Mouse (Mus musculus) heart, postnatal 0 days (tissue): ENCODE data around the gene Kcnma1. TPM values are rescaled to one million over a fixed set of nuclear protein-coding genes. Genes with fewer than 3 reads are reported as not detected.
A peak's percentile ranks its signal among the peaks of the same experiment; 100 is the strongest.

Experiments
- ATAC-seq: fragments of 200-750 bp; cut with Nextera tagmentation; 2 replicates; pipeline ENCODE4 v1.8.0; 2017; ENCODE audit warnings: low read depth, moderate number of reproducible peaks, moderate library complexity; ENCODE audit not compliant: insufficient read depth
- DNase-seq: peaks from one replicate; pipeline ENCODE4 v3.0.0-alpha.2; 2016; ENCODE audit warnings: low spot score
- H3K27ac ChIP-seq: fragments of 300-500 bp; sonication (generic); 2 replicates; pipeline ENCODE4 v1.5.1; 2014; ENCODE audit warnings: low read depth, mild to moderate bottlenecking
- H3K27me3 ChIP-seq: fragments of 300-500 bp; sonication (generic); 2 replicates; pipeline ENCODE4 v1.6.1; 2014; ENCODE audit warnings: low read length, mixed read lengths; ENCODE audit not compliant: control insufficient read depth, insufficient read depth
- H3K36me3 ChIP-seq: fragments of 300-500 bp; sonication (generic); replicated peaks from 2 replicates; pipeline ENCODE4 v1.6.1; 2014; ENCODE audit warnings: low read length, mixed read lengths; ENCODE audit not compliant: control insufficient read depth, insufficient read depth
- H3K4me1 ChIP-seq: fragments of 300-500 bp; sonication (generic); 2 replicates; pipeline ENCODE4 v1.6.1; 2014; ENCODE audit warnings: antibody characterized with exemption; ENCODE audit not compliant: control insufficient read depth, insufficient read depth
- H3K4me2 ChIP-seq: fragments of 300-500 bp; sonication (generic); 2 replicates; pipeline ENCODE4 v1.6.1; 2014; ENCODE audit warnings: low read depth, mild to moderate bottlenecking, low read length, moderate library complexity
- H3K4me3 ChIP-seq: fragments of 300-500 bp; sonication (generic); 2 replicates; pipeline ENCODE4 v1.5.1; 2014; ENCODE audit warnings: low read depth, low read length
- H3K9ac ChIP-seq: fragments of 300-500 bp; sonication (generic); replicated peaks from 2 replicates; pipeline ENCODE4 v1.6.1; 2014; ENCODE audit warnings: low read depth, low read length, mixed read lengths
- H3K9me3 ChIP-seq: fragments of 300-500 bp; sonication (generic); replicated peaks from 2 replicates; pipeline ENCODE4 v1.6.1; 2016; ENCODE audit warnings: low read length; ENCODE audit not compliant: control insufficient read depth
- CTCF ChIP-seq: IDR thresholded peaks from 2 replicates; pipeline ENCODE4 v1.5.1; 2016; ENCODE audit warnings: antibody characterized with exemption, control low read depth, low read depth
- EP300 ChIP-seq: IDR thresholded peaks from 2 replicates; pipeline ENCODE4 v1.6.1; 2016; ENCODE audit warnings: antibody characterized with exemption, low read depth
- WGBS: fragments of 180-500 bp; shearing (Covaris S2); extraction: QIAGEN DNeasy Blood & Tissue Kit; methylation state at CpG from one replicate; pipeline ENCODE4 v1.1.7; 2014; 5-methylcytosine and 5-hydroxymethylcytosine counted together
- polyA plus RNA-seq: library from polyadenylated mRNA; unstranded; fragments of >200 nt; fragmentation: Nextera tagmentation; extraction: Ambion mirVana; gene quantifications from 2 replicates; pipeline ENCODE4 v1.2.1, GENCODE M21; 2015
- total RNA-seq: library from RNA; depleted of rRNA; stranded (reverse); fragments of >200 nt; gene quantifications from 2 replicates; pipeline ENCODE4 v1.2.3, GENCODE M21; 2014; ENCODE audit warnings: low replicate concordance

Kcnma1 gene
- total and polyA plus RNA-seq, 2 experiments from 2014 or later, result 0.10 to 1.3 TPM

DNA sequence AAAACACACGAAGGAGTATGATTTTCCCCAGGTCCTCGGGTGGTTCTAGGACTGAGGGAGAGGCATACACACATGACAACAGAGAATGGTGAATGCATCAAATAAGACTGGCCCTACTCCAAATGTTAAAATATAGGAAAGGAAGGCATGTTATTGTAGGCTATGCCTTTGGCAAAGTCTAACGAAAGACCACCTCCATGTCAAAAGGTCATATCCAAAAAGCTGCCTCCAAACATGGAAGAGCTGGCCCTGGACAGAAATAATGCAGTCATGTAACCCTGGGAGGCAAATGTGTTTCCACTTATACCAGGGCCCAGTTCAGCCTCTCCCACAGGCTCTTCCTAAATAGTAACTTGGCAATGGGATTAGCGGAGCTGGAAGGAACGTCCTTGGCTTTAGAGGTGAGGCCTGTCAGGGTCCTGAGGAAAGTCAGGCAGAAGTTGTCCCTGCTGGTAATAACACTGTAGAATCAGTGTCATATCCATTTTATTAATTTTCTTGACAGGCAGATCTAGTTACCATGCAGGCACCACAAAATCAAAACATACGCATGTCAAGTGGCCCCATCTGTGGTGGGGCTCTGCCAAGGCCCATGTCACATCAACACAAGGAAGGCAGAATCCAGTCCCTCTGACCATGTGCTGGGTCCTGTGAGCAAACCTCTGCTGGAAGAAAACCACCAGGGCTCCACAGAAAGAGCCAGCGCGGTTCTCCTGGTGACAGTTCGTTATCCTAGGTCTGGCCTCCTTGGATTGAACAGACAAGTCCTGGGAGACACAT is 521.5 kb downstream of the Kcnma1 start:
- TF ChIP-seq CTCF, result no peak
- TF ChIP-seq EP300, result no peak
- ATAC-seq (peak; percentile 33; the same call in 1 of the 2 replicates), DNase-seq (no peak)
- Histone ChIP-seq H3K9ac (no peak overlapping the region), H3K4me3 (no peak overlapping the region), H3K36me3 (no peaks in the 10 kb centered on the region), H3K4me1 (no peaks in the 10 kb centered on the region), H3K4me2 (no peak overlapping the region), H3K27me3 (no peaks in the 10 kb centered on the region), H3K9me3 (no peaks in the 10 kb centered on the region), H3K27ac (no peak overlapping the region)
- WGBS, result 77% methylated on average over 9 of the region's 9 CpGs

DNA sequence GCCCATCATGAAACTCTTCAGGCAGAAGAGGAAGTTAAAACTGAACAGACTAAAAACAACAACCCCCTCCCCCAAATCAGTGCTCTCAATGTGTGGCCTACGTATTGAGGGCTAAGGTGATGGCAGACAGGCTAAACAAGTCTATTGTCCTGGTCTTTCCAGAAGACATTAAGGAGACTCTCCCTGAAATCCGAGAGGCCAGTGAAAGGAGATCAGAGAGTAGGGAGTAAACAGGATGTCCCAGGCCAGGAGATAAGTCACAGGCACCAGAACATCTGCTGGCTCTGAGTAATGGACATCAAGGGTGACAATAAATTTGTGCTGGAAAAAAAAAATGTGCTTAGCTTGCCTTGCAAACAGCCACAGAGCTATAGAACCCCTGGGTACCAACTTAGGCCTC is 522.9 kb downstream of the Kcnma1 start:
- H3K4me3 ChIP-seq, result no peak overlapping the region
- H3K9me3 ChIP-seq, result no peaks in the 10 kb centered on the region
- H3K4me1 ChIP-seq, result no peaks in the 10 kb centered on the region
- H3K9ac ChIP-seq, result no peak overlapping the region
- no peaks in the 10 kb centered on the region for H3K27me3 ChIP-seq
- DNase-seq (no peak), ATAC-seq (no peak)
- WGBS, result 35% methylated on average over 2 of the region's 2 CpGs
- TF ChIP-seq EP300, result no peak
- TF ChIP-seq CTCF, result no peak
- H3K27ac ChIP-seq, result no peak overlapping the region
- no peak overlapping the region for H3K4me2 ChIP-seq
- H3K36me3 ChIP-seq, result no peaks in the 10 kb centered on the region

DNA sequence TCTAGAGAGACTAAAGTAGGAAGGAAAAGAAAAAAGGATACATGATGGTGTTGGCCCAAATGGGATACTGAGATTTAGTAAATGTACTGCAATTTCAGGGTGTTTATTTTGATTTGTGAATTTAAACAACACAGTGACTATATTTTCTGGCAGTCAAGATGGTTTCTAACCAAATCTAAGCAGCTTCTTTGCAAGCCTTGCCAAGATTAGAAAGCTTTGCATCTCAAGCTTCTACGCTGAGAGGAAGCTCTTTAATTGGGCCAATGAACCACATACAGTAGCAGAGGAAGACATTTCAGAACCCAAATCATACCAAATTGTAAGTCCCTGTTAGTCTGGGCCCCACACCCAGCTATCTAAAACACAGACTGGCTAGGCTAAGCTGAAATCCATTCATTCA is 527.6 kb downstream of the Kcnma1 start:
- H3K36me3 ChIP-seq, result no peaks in the 10 kb centered on the region
- no peaks in the 10 kb centered on the region for H3K27me3 ChIP-seq
- DNase-seq (no peak), ATAC-seq (no peak)
- no peak for TF ChIP-seq CTCF
- no peak for TF ChIP-seq EP300
- WGBS, result 90% methylated on average over 1 of the region's 1 CpGs
- H3K4me3 ChIP-seq, result no peak overlapping the region
- H3K9me3 ChIP-seq, result no peaks in the 10 kb centered on the region
- no peak overlapping the region for H3K27ac ChIP-seq
- H3K4me2 ChIP-seq, result no peak overlapping the region
- H3K4me1 ChIP-seq, result no peaks in the 10 kb centered on the region
- H3K9ac ChIP-seq, result no peak overlapping the region

DNA sequence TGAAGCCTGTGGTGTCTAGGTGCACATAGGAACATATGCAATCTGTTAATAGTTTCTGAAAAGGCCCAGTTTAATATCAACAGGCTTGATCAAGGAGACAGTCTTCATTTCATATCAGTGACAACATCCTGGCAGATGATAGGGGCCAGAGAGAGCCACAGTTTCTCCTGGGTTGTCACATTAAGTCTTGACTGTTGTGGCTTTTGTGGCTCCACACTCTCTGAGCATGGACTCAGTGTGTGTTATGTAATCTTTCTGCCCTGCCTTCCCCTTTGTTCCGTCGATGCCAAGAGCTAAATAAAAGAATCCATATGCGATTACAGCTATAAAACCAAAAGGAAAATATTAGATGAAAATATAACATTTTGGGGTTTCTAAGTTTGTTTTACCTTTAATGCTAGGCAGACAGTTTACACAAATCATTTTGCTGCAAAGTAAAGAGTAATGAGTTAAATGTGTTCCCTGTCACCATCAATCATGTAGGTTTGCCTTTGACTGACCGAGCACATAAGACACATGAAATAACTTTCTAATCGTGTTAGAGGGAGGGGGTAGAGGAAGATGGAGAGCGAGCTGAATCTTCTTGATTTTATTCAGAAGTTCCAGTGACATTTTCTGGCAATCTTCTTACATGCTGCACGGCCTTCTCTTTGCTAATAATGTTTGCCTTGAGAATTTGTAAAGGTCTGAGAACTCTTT is 528.3 kb downstream of the Kcnma1 start:
- Histone ChIP-seq H3K27me3 (no peaks in the 10 kb centered on the region), H3K4me1 (no peaks in the 10 kb centered on the region), H3K27ac (no peak overlapping the region), H3K9me3 (no peaks in the 10 kb centered on the region), H3K36me3 (no peaks in the 10 kb centered on the region), H3K4me3 (no peak overlapping the region), H3K9ac (no peak overlapping the region), H3K4me2 (no peak overlapping the region)
- DNase-seq (no peak), ATAC-seq (no peak)
- 74% methylated on average over 7 of the region's 7 CpGs for WGBS
- no peak for TF ChIP-seq CTCF
- no peak for TF ChIP-seq EP300

DNA sequence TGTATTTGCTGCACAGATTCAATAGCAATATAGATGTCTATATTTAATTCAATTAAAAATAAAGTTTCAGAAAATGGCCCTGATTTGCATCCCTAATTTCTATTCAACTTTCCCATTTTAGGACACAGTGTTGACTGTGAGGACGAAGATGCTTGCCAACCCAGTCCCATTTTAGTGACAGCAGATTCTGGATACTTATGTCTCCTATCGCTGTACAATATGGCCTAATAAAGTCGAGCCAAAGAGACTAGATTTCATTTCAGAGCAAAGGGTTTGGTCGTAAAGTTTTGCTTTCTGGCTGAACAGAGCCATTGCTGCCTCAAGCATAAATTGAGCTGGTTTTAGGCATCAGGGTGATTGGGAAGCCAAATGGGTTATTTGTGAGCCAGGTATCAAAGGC is 539.2 kb downstream of the Kcnma1 start:
- no peaks in the 10 kb centered on the region for H3K36me3 ChIP-seq
- H3K4me1 ChIP-seq, result no peaks in the 10 kb centered on the region
- ATAC-seq (no peak), DNase-seq (no peak)
- H3K9ac ChIP-seq, result no peak overlapping the region
- TF ChIP-seq CTCF, result no peak
- TF ChIP-seq EP300, result no peak
- no peaks in the 10 kb centered on the region for H3K9me3 ChIP-seq
- no peak overlapping the region for H3K27ac ChIP-seq
- H3K4me3 ChIP-seq, result no peak overlapping the region
- H3K27me3 ChIP-seq, result no peaks in the 10 kb centered on the region
- H3K4me2 ChIP-seq, result no peak overlapping the region
- WGBS, result 78% methylated on average over 4 of the region's 4 CpGs
